ENCODE assay signal across 10 mouse cellular contexts in genomic region chr1:182564408-182565120, GRCm38 (mm10). TPM values are rescaled to one million over a fixed set of nuclear protein-coding genes. Genes with fewer than 3 reads are reported as not detected.
DNase-seq lines count a peak whose midpoint lies in the region; ATAC-seq and TF ChIP-seq lines count a peak whose summit lies in the region.
"Had no signal": no experiment of that assay in that cellular context is flagged by ENCODE, and none has a peak within 500 bp of the region (broad histone marks: within the 10 kb centered on the region; RNA-seq: fewer than 3 reads in every experiment).

Capn8 (plus strand) TSS chr1:182565007.

- H3K36me3 ChIP-seq in heart, postnatal 0 days (replicated peaks; ENCODE audit: control insufficient read depth, insufficient read depth, low read length): no peaks in the 10 kb centered on the region
- H3K36me3 ChIP-seq in CH12.LX (replicated peaks in 1 of 2; ENCODE audit: control insufficient read depth in 1 of 2, insufficient read depth in 1 of 2, low read length in 1 of 2): no peaks in the 10 kb centered on the region
- H3K36me3 ChIP-seq: kidney, embryonic 15.5 days had no signal

- no peak within 1 kb of the TSS for H3K4me2 ChIP-seq in heart, postnatal 0 days (ENCODE audit: low read depth, low read length)
- H3K4me2 ChIP-seq in CH12.LX (ENCODE audit: insufficient read depth, low read depth, poor library complexity, severe bottlenecking): no peak within 1 kb of the TSS
- H3K4me2 ChIP-seq: kidney, embryonic 15.5 days had no signal

- TF ChIP-seq RAD21 in CH12.LX (IDR thresholded peaks at IDR 0.05; ENCODE audit: low read depth, low read length): peak; percentile 44

- peak; percentile 17; the same call in 1 of the 2 replicates for TF ChIP-seq CTCF in heart, postnatal 0 days (IDR thresholded peaks at IDR 0.05; ENCODE audit: low read depth)
- peak; percentile 14 to 61; a peak in 2 of 4 replicates for TF ChIP-seq CTCF in CH12.LX (conservative IDR thresholded peaks at IDR 0.05 in 1 of 2, IDR thresholded peaks at IDR 0.05 in 1 of 2; ENCODE audit: low read depth in 2 of 2, low read length in 2 of 2)
- 0 out of 2 replicates have a peak, but pooled peaks have one; percentile 1 for TF ChIP-seq CTCF in cortical plate, adult 2 months (IDR thresholded peaks at IDR 0.05; ENCODE audit: extremely low read depth, insufficient read depth, low read length)

- no peak within 1 kb of the TSS for H3K9ac ChIP-seq in heart, postnatal 0 days (replicated peaks; ENCODE audit: low read depth, low read length)
- no peak within 1 kb of the TSS for H3K9ac ChIP-seq in CH12.LX (ENCODE audit: insufficient read depth, low read depth)
- H3K9ac ChIP-seq: kidney, embryonic 15.5 days had no signal

- 0 out of 2 replicates have a peak, but pooled peaks cover 4% of the 10 kb centered on the region for H3K27me3 ChIP-seq in heart, postnatal 0 days (ENCODE audit: control insufficient read depth, insufficient read depth, low read length)
- no peaks in the 10 kb centered on the region for H3K27me3 ChIP-seq in CH12.LX (replicated peaks)

- no peak within 1 kb of the TSS for H3K27ac ChIP-seq in heart, postnatal 0 days (ENCODE audit: low read depth)
- no peak within 1 kb of the TSS for H3K27ac ChIP-seq in CH12.LX (ENCODE audit: insufficient read depth, low read depth)
- no peak within 1 kb of the TSS for H3K27ac ChIP-seq in cortical plate, adult 2 months (ENCODE audit: insufficient read depth, low read length)
- H3K27ac ChIP-seq: macrophage had no signal

- no peak for DNase-seq in heart, postnatal 0 days (ENCODE audit: low spot score)
- DNase-seq in heart, adult 18-20 months: no peak
- peak; percentile 52 for DNase-seq in CH12.LX (ENCODE audit: extremely low read depth)
- DNase-seq in lung, postnatal 36 days: peak; percentile 64
- DNase-seq in left cerebral cortex, adult 18-20 months (ENCODE audit: low spot score in 2 of 2): no peak
- no peak for DNase-seq in right cerebral cortex, adult 18-20 months
- DNase-seq in cerebellum, adult 18-20 months: no peak

- no peak for ATAC-seq in heart, postnatal 0 days (ENCODE audit: insufficient read depth, low read depth)

- H3K4me1 ChIP-seq in heart, postnatal 0 days (ENCODE audit: control insufficient read depth, insufficient read depth): no peaks in the 10 kb centered on the region
- H3K4me1 ChIP-seq in CH12.LX (ENCODE audit: control insufficient read depth in 1 of 2, insufficient read depth in 2 of 2): 0 out of 4 replicates have a peak, but pooled peaks cover 2 to 3% of the 10 kb centered on the region in 2 experiments
- H3K4me1 ChIP-seq in cortical plate, adult 2 months (ENCODE audit: control insufficient read depth, insufficient read depth, low read length): no peaks in the 10 kb centered on the region

- no peaks in the 10 kb centered on the region for H3K79me2 ChIP-seq in CH12.LX (replicated peaks; ENCODE audit: control insufficient read depth, extremely low read depth, insufficient read depth, poor library complexity, severe bottlenecking)

- TF ChIP-seq POLR2A in CH12.LX (IDR thresholded peaks at IDR 0.05; ENCODE audit: low read depth, low read length): no peak
- TF ChIP-seq POLR2A in cortical plate, adult 2 months (IDR thresholded peaks at IDR 0.05; ENCODE audit: extremely low read depth, insufficient read depth, low read length): no peak

- no peak for TF ChIP-seq EP300 in heart, postnatal 0 days (IDR thresholded peaks at IDR 0.05; ENCODE audit: low read depth)
- no peak for TF ChIP-seq EP300 in CH12.LX (IDR thresholded peaks at IDR 0.05; ENCODE audit: low read length)

- dilution Hi-C loops in CH12.LX (cut with MboI; ENCODE audit: extremely low pct_ligation_motif_present, extremely low pct_unique_long_range_greater_than_20kb, low sequenced_read_pairs): no loop called here

- in situ Hi-C loops in CH12.LX (cut with MboI; ENCODE audit: low pct_ligation_motif_present, low pct_unique_long_range_greater_than_20kb, low sequenced_read_pairs): loop anchor here (25.0 kb wide), 2 partner anchors 223 to 698 kb away; no protein-coding TSS in a partner anchor

- WGBS in heart, postnatal 0 days: 72% methylated on average over 5 of the region's 5 CpGs

- H3K9me3 ChIP-seq in heart, postnatal 0 days (replicated peaks; ENCODE audit: control insufficient read depth, low read length): no peaks in the 10 kb centered on the region
- H3K9me3 ChIP-seq in CH12.LX (replicated peaks; ENCODE audit: low read length): no peaks in the 10 kb centered on the region
- H3K9me3 ChIP-seq: kidney, embryonic 15.5 days had no signal

- H3K4me3 ChIP-seq in heart, postnatal 0 days (ENCODE audit: low read depth, low read length): no peak within 1 kb of the TSS
- H3K4me3 ChIP-seq in CH12.LX (replicated peaks in 1 of 3; ENCODE audit: low read depth in 2 of 3, low read length in 2 of 3, poor library complexity in 1 of 3): no peak within 1 kb of the TSS
- H3K4me3 ChIP-seq in cortical plate, adult 2 months (ENCODE audit: insufficient read depth, low read length): no peak within 1 kb of the TSS
- H3K4me3 ChIP-seq: kidney, embryonic 15.5 days had no signal

TF ChIP-seq in CH12.LX, 34 proteins besides CTCF, POLR2A, EP300 and RAD21:
- TF ChIP-seq SMC3 (IDR thresholded peaks at IDR 0.05; ENCODE audit: low read depth, low read length): peak; percentile 28
- TF ChIP-seq E2F4 (IDR thresholded peaks at IDR 0.05; ENCODE audit: insufficient replicate concordance, low read depth, low read length): no peak
TF ChIP-seq in CH12.LX: peak in this region for 1.

RNA-seq across cellular contexts. Expression of gene Capn8, which starts in this region (rescaled TPM):
- not detected in 2 replicates for total RNA-seq in heart, postnatal 0 days (2014; rRNA removed; ENCODE audit: low replicate concordance)
- not detected in 2 replicates for polyA plus RNA-seq in heart, postnatal 0 days (2015; fragmentation: Nextera tagmentation; extraction: Ambion mirVana)
- total RNA-seq in heart, adult 18-20 months (2021): not detected
- not detected in 2 replicates for total RNA-seq in CH12.LX (2012; rRNA removed)
- total RNA-seq in CH12.LX (2014; rRNA removed): not detected in 2 replicates
- not detected in 2 replicates for polyA plus RNA-seq in CH12.LX (2012; ENCODE audit: insufficient read length, low read depth)
- polyA plus RNA-seq in cortical plate, adult 2 months (2012; rRNA removed): 0.04 TPM in 1 of 2 replicates, not detected in the other
- total RNA-seq in left cerebral cortex, adult 18-20 months (2021): not detected
- polyA plus RNA-seq: kidney, embryonic 15.5 days; macrophage had no signal

Comparison
In these comparisons a context has a peak if more than half of its experiments do, and no peak if none do; other contexts are left out.
1. Peak in DNase-seq in CH12.LX; RNA of the gene not detected or under 1 TPM.